Mouse (Mus musculus) layer of hippocampus, postnatal 14 days (tissue): Measurements from ENCODE around the gene Kcnk12. TPM values are rescaled to one million over a fixed set of nuclear protein-coding genes. Genes with fewer than 3 reads are reported as not detected.

Experiments used
- DNase-seq, 2 experiments: peaks; one replicate each; pipeline ENCODE4 v3.0.0; 2021 to 2022; ENCODE audit warnings: low spot score in 2 of 2, mixed read lengths in 1 of 2
- total RNA-seq, 2 experiments: library from RNA; stranded (reverse); gene quantifications; 2 replicates each; pipeline ENCODE4 v1.2.3; 2021

Gene Kcnk12
- total RNA-seq, 2 experiments from 2014 or later, result 19.1 to 21.0 TPM

DNA sequence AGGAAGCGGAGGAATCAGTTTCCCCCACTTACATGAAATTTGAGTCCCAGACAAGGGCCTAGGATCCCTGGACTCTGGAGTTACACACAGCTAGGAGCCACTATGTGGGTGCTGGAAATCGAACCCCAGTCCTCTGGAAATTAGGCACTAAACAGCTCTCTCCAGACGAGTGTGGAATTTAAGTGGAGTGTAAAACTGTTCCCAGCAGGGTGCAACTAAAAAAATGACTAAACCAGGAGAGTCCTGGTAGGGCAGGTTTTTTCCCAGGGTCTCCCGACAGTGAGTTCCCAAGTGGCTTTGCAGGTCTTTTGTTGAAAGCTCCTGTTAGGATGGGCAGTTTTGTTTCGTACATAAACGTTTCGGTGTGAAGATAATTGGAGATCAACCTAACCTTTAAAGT is 73.1 kb downstream of the Kcnk12 start:
- DNase-seq, result no peak

DNA sequence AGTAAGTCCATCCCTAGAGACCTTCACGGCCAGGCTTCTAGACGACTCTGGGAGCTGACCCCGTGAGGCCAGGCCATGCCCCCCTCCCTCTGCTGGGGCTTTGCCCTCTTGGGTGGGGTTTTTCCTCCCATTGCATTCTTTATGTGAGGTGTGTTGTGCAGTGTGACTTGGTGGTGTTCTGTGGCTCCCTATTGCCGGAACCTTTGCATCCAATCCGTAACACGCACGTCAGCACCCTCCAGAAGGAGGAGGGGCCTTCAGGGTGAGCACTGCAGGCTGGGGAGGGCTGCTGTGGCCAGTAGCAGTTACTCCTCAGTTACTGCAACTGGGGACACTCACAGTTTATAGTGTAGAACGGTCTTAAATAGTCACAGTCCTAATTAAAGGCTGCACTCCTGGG is 97.7 kb downstream of the Kcnk12 start:
- no peak for DNase-seq

DNA sequence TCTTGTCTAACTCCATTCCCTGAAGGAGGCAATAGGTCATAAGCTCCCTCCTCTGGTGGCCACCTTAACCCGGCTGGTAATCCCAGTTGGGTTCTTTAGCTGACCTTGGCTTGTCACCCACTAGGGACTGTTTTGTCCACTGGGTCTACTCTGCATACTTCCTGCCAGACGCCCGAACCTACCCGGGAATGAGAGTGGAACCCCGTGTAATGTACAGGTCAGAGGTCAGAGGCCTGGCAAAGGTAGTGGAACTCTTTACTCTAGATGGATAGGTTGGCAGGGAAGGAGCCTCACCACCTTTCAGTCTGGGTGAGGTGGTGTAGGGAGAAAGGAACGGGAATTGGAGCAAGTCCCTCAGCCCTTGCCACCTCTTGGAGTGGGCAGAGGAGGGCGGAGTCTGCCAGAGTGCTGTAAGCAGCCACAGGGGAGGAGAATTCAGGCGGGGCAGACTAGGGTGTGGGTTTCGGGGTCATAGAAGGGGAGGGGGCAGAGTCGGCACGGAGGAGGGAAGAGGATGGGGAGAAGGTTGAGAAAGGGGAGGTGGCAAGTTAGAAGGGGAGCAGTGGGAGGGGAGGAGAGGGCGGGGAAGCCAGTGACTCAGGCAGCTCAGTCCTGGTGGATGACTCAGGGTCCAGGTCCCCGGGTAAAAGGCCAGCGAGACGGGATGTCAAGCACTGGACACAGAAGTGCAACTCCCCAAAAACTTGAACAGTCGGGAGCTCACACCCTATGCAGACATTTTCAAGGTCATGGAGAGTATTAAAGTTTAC is 98.6 kb downstream of the Kcnk12 start:
- DNase-seq, result no peak

DNA sequence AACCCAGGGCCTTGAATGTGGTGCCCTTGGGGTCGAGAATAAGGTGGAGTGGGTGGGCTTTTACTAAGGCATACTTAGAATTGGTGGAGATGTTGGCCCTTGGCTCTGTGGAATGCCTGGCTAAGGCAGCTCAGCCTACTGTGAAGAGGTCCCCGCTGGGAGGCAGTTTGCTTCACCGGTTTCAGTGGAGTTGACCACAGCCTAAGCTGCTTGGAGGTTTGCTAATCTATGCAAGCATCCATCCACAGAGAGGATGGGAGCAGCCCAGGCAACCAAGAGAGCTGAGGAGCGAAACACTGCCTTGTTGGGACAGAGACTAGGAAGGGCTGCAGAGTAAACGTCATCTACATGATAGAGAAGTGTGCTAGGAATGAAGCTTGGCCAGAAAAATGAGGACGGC is 101.0 kb downstream of the Kcnk12 start:
- no peak for DNase-seq

DNA sequence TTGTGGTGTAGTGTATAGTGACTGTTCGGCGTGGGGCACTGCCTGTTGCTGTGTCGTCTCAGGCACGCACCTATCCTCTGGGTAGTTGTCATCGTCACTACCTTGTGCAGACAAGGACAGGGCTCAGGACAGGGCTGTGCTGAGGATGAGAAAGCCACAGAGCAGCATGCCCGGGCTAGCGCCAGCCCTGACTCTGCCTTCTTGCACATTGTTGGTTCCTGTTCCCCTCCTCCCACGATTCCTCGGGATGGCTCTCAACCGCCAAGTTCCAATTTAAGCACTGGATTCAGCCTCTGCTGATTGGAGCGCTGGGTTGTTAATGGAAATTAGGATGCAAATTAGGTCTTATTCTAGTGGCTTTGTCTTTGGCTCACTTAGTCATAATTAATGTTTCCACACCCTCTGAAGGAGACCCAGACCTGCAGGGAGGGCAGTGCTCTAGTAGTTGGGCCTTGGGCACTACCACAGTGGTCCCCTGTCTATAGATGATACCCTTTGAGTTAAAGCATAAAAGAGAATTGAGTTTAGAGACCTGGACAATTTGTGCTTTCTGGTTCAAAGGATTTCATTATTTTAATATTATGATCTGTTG is 101.8 kb downstream of the Kcnk12 start:
- no peak for DNase-seq

Other genes starting within 250 kb of the Kcnk12 start
- 1 to 10 TPM in 1 of 2 experiments, under 1 TPM in 1; 0.64 to 1.0 TPM for gene Epcam, start 162.0 kb downstream of the Kcnk12 start, total RNA-seq
- gene Msh2, start 125.7 kb downstream of the Kcnk12 start, total RNA-seq, result 10 to 100 TPM; 34.0 to 35.0 TPM
- not detected for gene Rpl36-ps4, start 123.0 kb upstream of the Kcnk12 start, total RNA-seq
- 10 to 100 TPM; 12.7 to 13.6 TPM for gene Msh6, start 177.1 kb upstream of the Kcnk12 start, total RNA-seq